Mouse (Mus musculus): ENCODE results near the gene Srp54a. TPM values are rescaled to one million over a fixed set of nuclear protein-coding genes. Genes with fewer than 3 reads are reported as not detected.

The Srp54a gene
- 176 TPM for polyA plus RNA-seq (2017; shearing (Covaris generic))

DNA sequence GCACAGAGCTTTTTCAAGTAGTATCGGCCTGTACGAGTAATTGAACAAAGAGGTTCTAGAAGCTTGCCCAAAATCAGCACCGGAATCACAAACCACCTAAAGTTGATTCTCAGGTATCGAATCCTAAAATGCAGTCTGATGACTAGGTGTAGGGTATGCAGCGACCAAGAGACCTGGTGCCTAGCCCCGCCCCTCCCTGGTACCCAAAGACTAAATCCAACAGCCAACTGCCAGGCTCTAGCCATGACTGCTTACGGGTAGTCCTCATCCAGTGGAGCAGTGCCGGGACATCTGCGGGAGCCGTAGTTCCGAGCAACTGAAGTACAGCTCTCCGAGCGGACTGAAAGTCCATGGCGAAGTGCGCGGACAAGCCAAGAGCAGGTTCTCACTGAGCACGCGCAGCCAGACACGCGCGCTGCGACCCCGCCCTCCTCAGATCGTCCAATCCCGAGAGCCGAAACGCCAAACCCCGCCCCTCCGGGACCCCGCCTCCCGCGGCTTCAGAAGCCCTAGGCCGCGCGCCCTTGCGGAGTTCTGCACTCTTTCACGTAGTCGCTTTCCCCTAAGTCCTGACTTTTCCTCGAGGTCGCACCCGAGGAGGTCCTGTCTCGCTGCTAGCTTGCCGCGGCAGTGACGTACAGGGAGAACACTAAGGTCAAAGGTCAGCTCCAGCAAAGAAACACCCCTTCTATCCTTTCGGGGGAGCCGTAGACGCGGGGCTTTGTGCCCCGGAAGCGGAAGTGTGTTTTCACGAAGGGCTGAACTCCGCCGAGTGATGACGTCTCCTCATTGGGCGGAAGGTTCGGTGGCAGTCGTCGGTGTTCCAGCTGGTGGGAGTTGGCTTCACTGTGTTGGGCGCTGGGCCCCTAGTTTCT is at the start of gene Srp54a, which contains the start of gene 2700097O09Rik:
Gene Srp54a, plus strand, starts transcription at position 537 of the 875 bp plus-strand sequence.
Gene 2700097O09Rik, minus strand, starts transcription at position 385 of the 875 bp plus-strand sequence.

DNA sequence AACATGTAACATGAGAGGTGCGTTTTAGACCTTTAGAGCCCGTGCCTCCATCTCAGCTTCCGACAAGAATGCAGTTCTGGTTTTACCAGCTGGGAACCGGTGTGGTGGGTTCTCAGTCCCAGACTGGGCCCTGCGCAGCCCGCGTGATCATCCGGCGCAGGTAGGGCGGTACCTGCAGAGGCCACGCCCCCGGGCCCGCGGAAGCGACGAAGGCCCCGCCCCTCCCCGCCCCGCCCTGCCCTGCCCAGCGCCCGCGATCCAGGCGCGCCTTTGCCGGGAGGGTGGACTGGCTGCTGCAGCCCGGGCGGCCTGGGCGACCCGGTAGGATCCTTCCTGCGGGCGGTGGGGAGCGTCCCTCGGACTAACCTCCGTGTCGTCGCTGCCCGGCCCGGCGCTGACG is 44.2 kb downstream of the Srp54a start, which contains the start of gene Fam177a:
Gene Fam177a, plus strand, starts transcription at position 228 of the 400 bp plus-strand sequence.

DNA sequence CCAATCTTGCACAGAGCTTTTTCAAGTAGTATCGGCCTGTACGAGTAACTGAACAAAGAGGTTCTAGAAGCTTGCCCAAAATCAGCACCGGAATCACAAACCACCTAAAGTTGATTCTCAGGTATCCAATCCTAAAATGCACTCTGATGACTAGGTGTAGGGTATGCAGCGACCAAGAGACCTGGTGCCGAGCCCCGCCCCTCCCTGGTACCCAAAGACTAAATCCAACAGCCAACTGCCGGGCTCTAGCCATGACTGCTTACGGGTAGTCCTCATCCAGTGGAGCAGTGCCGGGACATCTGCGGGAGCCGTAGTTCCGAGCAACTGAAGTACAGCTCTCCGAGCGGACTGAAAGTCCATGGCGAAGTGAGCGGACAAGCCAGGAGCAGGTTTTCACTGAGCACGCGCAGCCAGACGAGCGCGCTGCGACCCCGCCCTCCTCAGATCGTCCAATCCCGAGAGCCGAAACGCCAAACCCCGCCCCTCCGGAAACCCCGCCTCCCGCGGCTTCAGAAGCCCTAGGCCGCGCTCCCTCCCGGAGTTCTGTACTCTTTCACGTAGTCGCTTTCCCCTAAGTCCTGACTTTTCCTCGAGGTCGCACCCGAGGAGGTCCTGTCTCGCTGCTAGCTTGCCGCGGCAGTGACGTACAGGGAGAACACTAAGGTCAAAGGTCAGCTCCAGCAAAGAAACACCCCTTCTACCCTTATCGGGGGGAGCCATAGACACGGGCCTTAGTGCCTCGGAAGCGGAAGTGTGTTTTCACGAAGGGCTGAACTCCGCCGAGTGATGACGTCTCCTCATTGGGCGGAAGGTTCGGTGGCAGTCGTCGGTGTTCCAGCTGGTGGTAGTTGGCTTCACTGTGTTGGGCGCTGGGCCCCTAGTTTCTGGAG is 74.7 kb downstream of the Srp54a start, which contains the start of gene Srp54b:
Gene Srp54b, plus strand, starts transcription at position 546 of the 890 bp plus-strand sequence.

Other genes with a start within 250 kb of the Srp54a start
- 33.8 TPM for gene Cfl2, start 217.4 kb upstream of the Srp54a start, polyA plus RNA-seq (2017; shearing (Covaris generic))
- not detected for gene Gm20403, start 93.7 kb upstream of the Srp54a start, polyA plus RNA-seq (2017; shearing (Covaris generic))
- gene Baz1a, start 65.9 kb upstream of the Srp54a start, polyA plus RNA-seq (2017; shearing (Covaris generic)) = 19.1 TPM
- 22.9 TPM for gene 2700097O09Rik, start 152 bp upstream of the Srp54a start, polyA plus RNA-seq (2017; shearing (Covaris generic))
- gene Fam177a, start 44.2 kb downstream of the Srp54a start, polyA plus RNA-seq (2017; shearing (Covaris generic)) = 22.7 TPM
- 37.2 TPM for gene Srp54b, start 74.8 kb downstream of the Srp54a start, polyA plus RNA-seq (2017; shearing (Covaris generic))
- gene 1700047I17Rik2, start 119.3 kb downstream of the Srp54a start, polyA plus RNA-seq (2017; shearing (Covaris generic)) = not detected
- 86.2 TPM for gene Srp54c, start 149.9 kb downstream of the Srp54a start, polyA plus RNA-seq (2017; shearing (Covaris generic))
- gene 1110008L16Rik, start 219.3 kb downstream of the Srp54a start, polyA plus RNA-seq (2017; shearing (Covaris generic)) = 9.9 TPM
- 18.3 TPM for gene Ppp2r3c, start 222.7 kb downstream of the Srp54a start, polyA plus RNA-seq (2017; shearing (Covaris generic))

Measured in inflammation-experienced regulatory T-cells, adult 16 weeks (primary cell).